Mouse (Mus musculus) hindbrain, embryonic 12.5 days (tissue): ENCODE data around the gene Atp6v0a1. TPM values are rescaled to one million over a fixed set of nuclear protein-coding genes. Genes with fewer than 3 reads are reported as not detected.

ENCODE experiments used
- ATAC-seq: fragments of 200-750 bp; cut with Nextera tagmentation; 2 replicates; pipeline ENCODE4 v1.8.0; 2017; ENCODE audit warnings: moderate TSS enrichment; ENCODE audit not compliant: low FRiP score
- H3K27ac ChIP-seq: fragments of 300-500 bp; sonication (generic); 2 replicates; pipeline ENCODE4 v1.5.1; 2016; ENCODE audit warnings: mild to moderate bottlenecking
- H3K27me3 ChIP-seq: fragments of 300-500 bp; sonication (generic); 2 replicates; pipeline ENCODE4 v1.6.1; 2016; ENCODE audit warnings: mild to moderate bottlenecking
- H3K36me3 ChIP-seq: fragments of 300-500 bp; sonication (generic); 2 replicates; pipeline ENCODE4 v1.6.1; 2016; ENCODE audit warnings: mild to moderate bottlenecking
- H3K4me1 ChIP-seq: fragments of 300-500 bp; sonication (generic); 2 replicates; pipeline ENCODE4 v1.6.1; 2016
- H3K4me2 ChIP-seq: fragments of 300-500 bp; sonication (generic); replicated peaks from 2 replicates; pipeline ENCODE4 v1.6.1; 2016; ENCODE audit warnings: mild to moderate bottlenecking
- H3K4me3 ChIP-seq: fragments of 300-500 bp; sonication (generic); 2 replicates; pipeline ENCODE4 v1.5.1; 2016; ENCODE audit warnings: mild to moderate bottlenecking
- H3K9ac ChIP-seq: fragments of 300-500 bp; sonication (generic); 2 replicates; pipeline ENCODE4 v1.6.1; 2016; ENCODE audit warnings: mild to moderate bottlenecking, moderate library complexity
- H3K9me3 ChIP-seq: fragments of 300-500 bp; sonication (generic); replicated peaks from 2 replicates; pipeline ENCODE4 v1.6.1; 2016; ENCODE audit warnings: mild to moderate bottlenecking
- WGBS: fragments of 180-500 bp; shearing (Covaris S2); methylation state at CpG from one replicate; pipeline ENCODE4 v1.1.7; 2016; 5-methylcytosine and 5-hydroxymethylcytosine counted together
- polyA plus RNA-seq: library from polyadenylated mRNA; unstranded; fragments of >200 nt; fragmentation: Nextera tagmentation; extraction: Ambion mirVana; gene quantifications from 2 replicates; pipeline ENCODE4 v1.2.1, GENCODE M21; 2016

Gene Atp6v0a1
- polyA plus RNA-seq, 1 experiment from 2014 or later, result 70.2 TPM

GRCm38 (mm10) chr11:101008206-101009045 is 826 bp upstream of the Atp6v0a1 start:
- peak overlapping the region; percentile 54 for H3K4me3 ChIP-seq
- H3K4me2 ChIP-seq, result peak overlapping the region; percentile 62
- ATAC-seq, result no peak
- no peak overlapping the region for H3K9ac ChIP-seq
- H3K4me1 ChIP-seq, result peaks cover 20% of the 10 kb centered on the region
- H3K27ac ChIP-seq, result peak overlapping the region; percentile 85
- WGBS, result 59% methylated on average over 14 of the region's 14 CpGs
- H3K27me3 ChIP-seq, result peaks cover 5% of the 10 kb centered on the region; the same call in 1 of the 2 replicates
- no peaks in the 10 kb centered on the region for H3K9me3 ChIP-seq
- H3K36me3 ChIP-seq, result peaks cover 7% of the 10 kb centered on the region; the same call in 1 of the 2 replicates

- H3K9me3 ChIP-seq, result no peaks in the 10 kb centered on the region
- 11% methylated on average over 29 of the region's 29 CpGs for WGBS
- peak overlapping the region; percentile 59 for H3K9ac ChIP-seq
- H3K4me3 ChIP-seq, result peak overlapping the region; percentile 54
- H3K4me2 ChIP-seq, result peak overlapping the region; percentile 62
- no peaks in the 10 kb centered on the region for H3K27me3 ChIP-seq
- ATAC-seq, result peak; percentile 59
- H3K27ac ChIP-seq, result peak overlapping the region; percentile 73
- H3K4me1 ChIP-seq, result peaks cover 20% of the 10 kb centered on the region
- H3K36me3 ChIP-seq, result peaks cover 19% of the 10 kb centered on the region
Measured at GRCm38 (mm10) chr11:101009888-101010784, 884 bp downstream of the Atp6v0a1 start.

- Histone ChIP-seq H3K36me3 (peaks cover 29% of the 10 kb centered on the region), H3K9me3 (no peaks in the 10 kb centered on the region), H3K4me1 (peaks cover 22% of the 10 kb centered on the region), H3K9ac (peak overlapping the region; percentile 59; the same call in 1 of the 2 replicates), H3K4me2 (peak overlapping the region; percentile 62), H3K27me3 (no peaks in the 10 kb centered on the region), H3K4me3 (no peak overlapping the region), H3K27ac (no peak overlapping the region)
- ATAC-seq, result no peak
- WGBS, result 83% methylated on average over 6 of the region's 6 CpGs
Measured at GRCm38 (mm10) chr11:101011641-101012040, 2.4 kb downstream of the Atp6v0a1 start.

GRCm38 (mm10) chr11:101023371-101023770 is 14.1 kb downstream of the Atp6v0a1 start:
- no peak for ATAC-seq
- 87% methylated on average over 12 of the region's 12 CpGs for WGBS
- peaks cover 84% of the 10 kb centered on the region for H3K36me3 ChIP-seq

GRCm38 (mm10) chr11:101024001-101024400 is 14.7 kb downstream of the Atp6v0a1 start:
- WGBS, result 93% methylated on average over 4 of the region's 4 CpGs
- H3K4me1 ChIP-seq, result no peaks in the 10 kb centered on the region
- H3K9ac ChIP-seq, result no peak overlapping the region
- no peaks in the 10 kb centered on the region for H3K27me3 ChIP-seq
- no peak overlapping the region for H3K4me3 ChIP-seq
- no peak overlapping the region for H3K27ac ChIP-seq
- H3K9me3 ChIP-seq, result no peaks in the 10 kb centered on the region
- peaks cover 85% of the 10 kb centered on the region for H3K36me3 ChIP-seq
- no peak overlapping the region for H3K4me2 ChIP-seq
- ATAC-seq, result no peak

More at GRCm38 (mm10) chr11:101023371-101023770, 14.1 kb downstream of the Atp6v0a1 start:
- no peaks in the 10 kb centered on the region for H3K9me3 ChIP-seq
- no peaks in the 10 kb centered on the region for H3K27me3 ChIP-seq
- H3K4me2 ChIP-seq, result no peak overlapping the region
- H3K4me1 ChIP-seq, result no peaks in the 10 kb centered on the region
- no peak overlapping the region for H3K4me3 ChIP-seq
- H3K27ac ChIP-seq, result no peak overlapping the region
- H3K9ac ChIP-seq, result no peak overlapping the region

- WGBS, result 90% methylated on average over 11 of the region's 11 CpGs
- Histone ChIP-seq H3K4me3 (no peak overlapping the region), H3K27ac (no peak overlapping the region), H3K4me1 (no peaks in the 10 kb centered on the region), H3K4me2 (no peak overlapping the region), H3K9ac (no peak overlapping the region), H3K27me3 (no peaks in the 10 kb centered on the region), H3K36me3 (peaks cover 82% of the 10 kb centered on the region), H3K9me3 (no peaks in the 10 kb centered on the region)
- ATAC-seq, result no peak
Measured at GRCm38 (mm10) chr11:101027121-101027520, 17.9 kb downstream of the Atp6v0a1 start.

GRCm38 (mm10) chr11:101029320-101029719 is 20.1 kb downstream of the Atp6v0a1 start:
- no peaks in the 10 kb centered on the region for H3K9me3 ChIP-seq
- H3K36me3 ChIP-seq, result peaks cover 82% of the 10 kb centered on the region
- WGBS, result 93% methylated on average over 8 of the region's 8 CpGs
- H3K4me2 ChIP-seq, result no peak overlapping the region
- H3K4me1 ChIP-seq, result no peaks in the 10 kb centered on the region
- no peak overlapping the region for H3K4me3 ChIP-seq
- no peak overlapping the region for H3K27ac ChIP-seq
- H3K27me3 ChIP-seq, result no peaks in the 10 kb centered on the region
- ATAC-seq, result no peak
- no peak overlapping the region for H3K9ac ChIP-seq

- no peak overlapping the region for H3K4me2 ChIP-seq
- no peaks in the 10 kb centered on the region for H3K4me1 ChIP-seq
- H3K27me3 ChIP-seq, result no peaks in the 10 kb centered on the region
- no peak overlapping the region for H3K4me3 ChIP-seq
- H3K9ac ChIP-seq, result no peak overlapping the region
- 87% methylated on average over 10 of the region's 10 CpGs for WGBS
- no peak for ATAC-seq
- H3K27ac ChIP-seq, result no peak overlapping the region
- peaks cover 84% of the 10 kb centered on the region for H3K36me3 ChIP-seq
- no peaks in the 10 kb centered on the region for H3K9me3 ChIP-seq
Measured at GRCm38 (mm10) chr11:101030136-101030807, 21.0 kb downstream of the Atp6v0a1 start.

- Histone ChIP-seq H3K9me3 (no peaks in the 10 kb centered on the region), H3K27me3 (no peaks in the 10 kb centered on the region), H3K9ac (no peak overlapping the region), H3K36me3 (peaks cover 83% of the 10 kb centered on the region), H3K4me1 (no peaks in the 10 kb centered on the region), H3K27ac (no peak overlapping the region), H3K4me3 (no peak overlapping the region), H3K4me2 (no peak overlapping the region)
- no peak for ATAC-seq
- 94% methylated on average over 4 of the region's 4 CpGs for WGBS
Measured at GRCm38 (mm10) chr11:101030808-101031156, 21.5 kb downstream of the Atp6v0a1 start.

GRCm38 (mm10) chr11:101031470-101031869 is 22.2 kb downstream of the Atp6v0a1 start:
- Histone ChIP-seq H3K36me3 (peaks cover 80% of the 10 kb centered on the region), H3K4me1 (no peaks in the 10 kb centered on the region), H3K9me3 (no peaks in the 10 kb centered on the region), H3K4me2 (no peak overlapping the region), H3K27ac (no peak overlapping the region), H3K27me3 (no peaks in the 10 kb centered on the region), H3K4me3 (no peak overlapping the region), H3K9ac (no peak overlapping the region)
- WGBS, result 100% methylated on average over 1 of the region's 1 CpGs
- ATAC-seq, result no peak

- 96% methylated on average over 17 of the region's 17 CpGs for WGBS
- H3K27ac ChIP-seq, result no peak overlapping the region
Measured at GRCm38 (mm10) chr11:101033856-101034500, 24.7 kb downstream of the Atp6v0a1 start.

More at GRCm38 (mm10) chr11:101033856-101034500, 24.7 kb downstream of the Atp6v0a1 start:
- Histone ChIP-seq H3K9ac (no peak overlapping the region), H3K4me1 (no peaks in the 10 kb centered on the region), H3K36me3 (peaks cover 83% of the 10 kb centered on the region), H3K9me3 (no peaks in the 10 kb centered on the region), H3K27me3 (no peaks in the 10 kb centered on the region), H3K4me3 (no peak overlapping the region), H3K4me2 (no peak overlapping the region)
- ATAC-seq, result no peak
